Mouse (Mus musculus) stomach, embryonic 14.5 days (tissue): Measurements from ENCODE around the gene Rrm2. TPM values are rescaled to one million over a fixed set of nuclear protein-coding genes. Genes with fewer than 3 reads are reported as not detected.
"Not testable (repeated sequence)": the region's sequence is repeated elsewhere in the genome, so short reads cannot be mapped to it uniquely, and the experiment has no call there.

Source experiments
- ATAC-seq: fragments of 200-750 bp; cut with Nextera tagmentation; 2 replicates; pipeline ENCODE4 v1.8.0; 2017; ENCODE audit warnings: low read depth, moderate TSS enrichment; ENCODE audit not compliant: insufficient number of reproducible peaks, insufficient read depth, low FRiP score
- H3K27ac ChIP-seq: fragments of 300-500 bp; sonication (generic); 2 replicates; pipeline ENCODE4 v1.5.1; 2014; ENCODE audit warnings: mild to moderate bottlenecking, low read length, moderate library complexity, mixed read lengths
- H3K27me3 ChIP-seq: fragments of 300-500 bp; sonication (generic); 2 replicates; pipeline ENCODE4 v1.6.1; 2014; ENCODE audit warnings: low read length, control low read depth, mixed read lengths; ENCODE audit not compliant: control insufficient read depth, insufficient read depth
- H3K36me3 ChIP-seq: fragments of 300-500 bp; sonication (generic); 2 replicates; pipeline ENCODE4 v1.6.1; 2014; ENCODE audit warnings: mild to moderate bottlenecking, control low read depth, low read length, moderate library complexity, mixed read lengths; ENCODE audit not compliant: control insufficient read depth, insufficient read depth
- H3K4me1 ChIP-seq: fragments of 300-500 bp; sonication (generic); 2 replicates; pipeline ENCODE4 v1.6.1; 2014; ENCODE audit warnings: low read length, control low read depth, mixed read lengths; ENCODE audit not compliant: control insufficient read depth, insufficient read depth
- H3K4me2 ChIP-seq: fragments of 300-500 bp; sonication (generic); replicated peaks from 2 replicates; pipeline ENCODE4 v1.6.1; 2014; ENCODE audit warnings: low read depth, low read length, control low read depth
- H3K4me3 ChIP-seq: fragments of 300-500 bp; sonication (generic); 2 replicates; pipeline ENCODE4 v1.5.1; 2014; ENCODE audit warnings: low read depth, low read length, control low read depth
- H3K9ac ChIP-seq: fragments of 300-500 bp; sonication (generic); replicated peaks from 2 replicates; pipeline ENCODE4 v1.6.1; 2014; ENCODE audit warnings: low read depth, mild to moderate bottlenecking, control low read depth, low read length, moderate library complexity, mixed read lengths
- H3K9me3 ChIP-seq: fragments of 300-500 bp; sonication (generic); 2 replicates; pipeline ENCODE4 v1.6.1; 2016; ENCODE audit warnings: low read depth, low read length, control low read depth; ENCODE audit not compliant: control insufficient read depth
- WGBS: fragments of 180-500 bp; shearing (Covaris S2); extraction: QIAGEN DNeasy Blood & Tissue Kit; methylation state at CpG from one replicate; pipeline ENCODE4 v1.1.7; 2014; 5-methylcytosine and 5-hydroxymethylcytosine counted together
- polyA plus RNA-seq: library from polyadenylated mRNA; unstranded; fragments of >200 nt; fragmentation: Nextera tagmentation; extraction: Ambion mirVana; gene quantifications from 2 replicates; pipeline ENCODE4 v1.2.1, GENCODE M21; 2014

The Rrm2 gene
- polyA plus RNA-seq, 1 experiment from 2014 or later = 131 TPM

- H3K9ac ChIP-seq = no peak overlapping the region
- H3K27ac ChIP-seq = no peak overlapping the region
- no peak overlapping the region for H3K4me2 ChIP-seq
- peak; percentile 18; the same call in 1 of the 2 replicates for ATAC-seq
- H3K4me3 ChIP-seq = no peak overlapping the region
- no peaks in the 10 kb centered on the region for H3K36me3 ChIP-seq
- no peaks in the 10 kb centered on the region for H3K27me3 ChIP-seq
- no peaks in the 10 kb centered on the region for H3K4me1 ChIP-seq
- 59% methylated on average over 8 of the region's 8 CpGs for WGBS
- H3K9me3 ChIP-seq = no peaks in the 10 kb centered on the region
These were observed 10.4 kb upstream of the Rrm2 start for GRCm38 (mm10) chr12:24697484-24698204.

- Histone ChIP-seq H3K9ac (no peak overlapping the region), H3K27ac (no peak overlapping the region), H3K27me3 (no peaks in the 10 kb centered on the region), H3K9me3 (no peaks in the 10 kb centered on the region), H3K4me3 (no peak overlapping the region), H3K4me2 (no peak overlapping the region), H3K36me3 (no peaks in the 10 kb centered on the region), H3K4me1 (no peaks in the 10 kb centered on the region)
- WGBS = 82% methylated on average over 3 of the region's 3 CpGs
- no peak for ATAC-seq
These were observed 9.5 kb upstream of the Rrm2 start for GRCm38 (mm10) chr12:24698514-24698913.

- peak; percentile 62; the same call in 1 of the 2 replicates for ATAC-seq
- Histone ChIP-seq H3K4me2 (no peak overlapping the region), H3K27me3 (no peaks in the 10 kb centered on the region), H3K4me1 (no peaks in the 10 kb centered on the region), H3K9me3 (no peaks in the 10 kb centered on the region), H3K27ac (no peak overlapping the region), H3K9ac (no peak overlapping the region), H3K4me3 (no peak overlapping the region), H3K36me3 (no peaks in the 10 kb centered on the region)
- WGBS = 36% methylated on average over 10 of the region's 10 CpGs
These were observed 8.5 kb upstream of the Rrm2 start for GRCm38 (mm10) chr12:24699578-24699977.

- not testable (repeated sequence) for H3K4me3 ChIP-seq, ATAC-seq, H3K36me3 ChIP-seq, H3K27ac ChIP-seq, H3K9ac ChIP-seq, H3K9me3 ChIP-seq, H3K4me2 ChIP-seq, H3K4me1 ChIP-seq, H3K27me3 ChIP-seq
- 92% methylated on average over 9 of the region's 9 CpGs for WGBS
These were observed 6.4 kb upstream of the Rrm2 start for GRCm38 (mm10) chr12:24701621-24702020.

GRCm38 (mm10) chr12:24703013-24703412 lies 5.0 kb upstream of the Rrm2 start:
- no peak overlapping the region for H3K4me2 ChIP-seq
- H3K4me3 ChIP-seq = no peak overlapping the region
- no peaks in the 10 kb centered on the region for H3K9me3 ChIP-seq
- 74% methylated on average over 3 of the region's 3 CpGs for WGBS
- no peaks in the 10 kb centered on the region for H3K27me3 ChIP-seq
- no peaks in the 10 kb centered on the region for H3K36me3 ChIP-seq
- H3K9ac ChIP-seq = no peak overlapping the region
- no peak overlapping the region for H3K27ac ChIP-seq
- ATAC-seq = no peak
- H3K4me1 ChIP-seq = peaks cover 9% of the 10 kb centered on the region; the same call in 1 of the 2 replicates

- Histone ChIP-seq H3K9me3 (no peaks in the 10 kb centered on the region), H3K4me3 (no peak overlapping the region), H3K4me2 (no peak overlapping the region), H3K36me3 (no peaks in the 10 kb centered on the region), H3K9ac (no peak overlapping the region), H3K4me1 (peaks cover 19% of the 10 kb centered on the region; the same call in 1 of the 2 replicates), H3K27me3 (no peaks in the 10 kb centered on the region), H3K27ac (no peak overlapping the region)
- 79% methylated on average over 15 of the region's 15 CpGs for WGBS
- no peak for ATAC-seq
These were observed 2.4 kb upstream of the Rrm2 start for GRCm38 (mm10) chr12:24705502-24706263.

- Histone ChIP-seq H3K9me3 (no peaks in the 10 kb centered on the region), H3K4me1 (peaks cover 24% of the 10 kb centered on the region; the same call in 1 of the 2 replicates), H3K4me3 (peak overlapping the region; percentile 77), H3K27me3 (no peaks in the 10 kb centered on the region), H3K36me3 (peaks cover 10% of the 10 kb centered on the region), H3K4me2 (peak overlapping the region; percentile 75), H3K27ac (no peak overlapping the region), H3K9ac (peak overlapping the region; percentile 78; the same call in 1 of the 2 replicates)
- peak; percentile 39; the same call in 1 of the 2 replicates for ATAC-seq
- 1% methylated on average over 27 of the region's 27 CpGs for WGBS
These were observed 1.1 kb upstream of the Rrm2 start for GRCm38 (mm10) chr12:24706764-24707479.

DNA sequence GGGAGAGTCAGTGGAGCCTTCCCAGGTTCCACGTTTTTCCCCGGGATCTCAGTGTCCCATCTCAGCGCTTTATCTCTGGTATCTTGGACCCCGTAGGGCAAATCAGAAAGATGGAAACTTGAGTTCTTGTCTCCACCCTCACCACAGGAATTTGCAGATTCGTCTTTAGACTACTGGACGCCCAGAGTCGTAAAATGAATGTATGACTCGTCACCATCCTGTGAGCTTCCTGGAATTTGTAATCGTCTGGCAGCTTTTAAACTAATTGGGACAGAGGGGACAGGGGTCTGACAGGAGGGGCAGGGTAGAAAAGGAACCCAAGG lies 600 bp upstream of the Rrm2 start:
- H3K4me3 ChIP-seq = peak overlapping the region; percentile 77
- H3K27me3 ChIP-seq = no peaks in the 10 kb centered on the region
- ATAC-seq = no peak
- peaks cover 15% of the 10 kb centered on the region for H3K36me3 ChIP-seq
- no peak overlapping the region for H3K27ac ChIP-seq
- no peaks in the 10 kb centered on the region for H3K9me3 ChIP-seq
- peak overlapping the region; percentile 78; the same call in 1 of the 2 replicates for H3K9ac ChIP-seq
- peak overlapping the region; percentile 75 for H3K4me2 ChIP-seq
- under 1% methylated on average over 9 of the region's 9 CpGs for WGBS
- peaks cover 24% of the 10 kb centered on the region; the same call in 1 of the 2 replicates for H3K4me1 ChIP-seq
